Mouse (Mus musculus): ENCODE measurements around the gene Gm28539. TPM values are rescaled to one million over a fixed set of nuclear protein-coding genes. Genes with fewer than 3 reads are reported as not detected.

The Gm28539 gene
- polyA plus RNA-seq (2012; ENCODE audit: insufficient read depth, insufficient read length, missing spikeins) = 0.63 TPM in 1 of 2 replicates, not detected in the other

DNA sequence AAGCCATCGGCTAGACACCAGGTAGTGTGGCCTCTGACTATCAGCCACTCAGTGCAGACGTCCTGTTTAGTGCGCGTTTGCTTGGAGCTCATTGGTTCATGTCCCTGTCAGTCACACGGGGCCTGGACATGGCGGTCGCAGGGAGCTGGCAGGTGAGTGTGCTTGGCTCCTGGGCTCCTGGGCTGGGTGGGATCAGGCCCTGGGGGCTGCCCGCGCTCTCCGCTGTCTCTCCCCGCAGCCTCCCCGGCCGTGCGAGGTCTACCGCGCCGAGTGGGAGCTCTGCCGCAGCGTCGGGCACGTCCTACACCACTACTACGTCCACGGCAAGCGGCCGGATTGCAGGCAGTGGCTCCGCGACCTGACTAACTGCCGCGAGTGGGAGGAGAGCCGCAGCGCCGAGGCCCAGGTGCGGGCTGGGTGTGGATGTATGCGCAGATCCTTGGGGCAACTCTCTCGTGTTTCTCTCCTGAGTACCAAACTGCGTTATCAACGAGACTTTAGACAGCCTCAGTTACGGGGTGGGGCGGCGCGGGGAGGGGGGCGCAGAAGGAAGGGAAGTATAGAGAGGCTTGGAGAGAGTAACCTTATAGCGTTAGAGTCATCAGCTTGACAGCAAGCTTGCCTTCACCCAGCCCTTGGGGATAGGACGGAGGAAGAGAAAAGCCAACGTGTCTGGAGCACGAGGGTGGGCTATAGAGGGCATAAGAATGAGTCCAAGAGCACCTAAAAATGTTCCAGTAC is at the start of gene Gm28539, which contains the start of gene 2510002D24Rik:
TSS of gene Gm28539 (plus strand) at position 117 of the 741 bp plus-strand sequence.
TSS of gene 2510002D24Rik (plus strand) at position 111 of the 741 bp plus-strand sequence.
- Histone ChIP-seq H3K4me1 (ENCODE audit: control insufficient read depth, insufficient read depth, insufficient read length, low read length) (no peaks in the 10 kb centered on the region), H3K27ac (replicated peaks; ENCODE audit: low read depth, low read length) (no peak within 1 kb of the TSS), H3K4me3 (ENCODE audit: insufficient read depth, low read depth, low read length) (peak within 1 kb of the TSS; percentile 94)

DNA sequence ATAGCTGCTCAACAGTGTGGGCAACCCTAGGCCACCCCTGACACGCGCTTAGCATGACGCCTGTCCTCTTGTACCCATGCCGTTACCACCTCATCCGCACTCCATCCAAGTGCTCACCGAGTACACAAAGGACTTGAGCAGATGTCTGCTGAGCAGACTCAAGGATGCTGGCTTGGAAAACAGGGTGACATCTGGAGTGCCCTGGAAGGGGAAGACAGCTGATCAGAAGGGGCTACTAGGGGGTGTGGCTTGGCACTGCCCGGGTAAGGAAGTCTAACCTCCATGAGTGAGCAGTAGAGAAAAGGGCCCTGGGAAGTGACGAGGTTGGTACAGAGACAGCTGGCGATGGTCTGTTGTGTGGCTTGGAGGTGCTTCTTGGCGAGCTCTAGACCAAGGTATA is 49.7 kb upstream of the Gm28539 start:
- no peak overlapping the region for H3K27ac ChIP-seq (replicated peaks; ENCODE audit: low read depth, low read length)
- H3K4me1 ChIP-seq (ENCODE audit: control insufficient read depth, insufficient read depth, insufficient read length, low read length) = no peaks in the 10 kb centered on the region
- H3K4me3 ChIP-seq (ENCODE audit: insufficient read depth, low read depth, low read length) = no peak overlapping the region

DNA sequence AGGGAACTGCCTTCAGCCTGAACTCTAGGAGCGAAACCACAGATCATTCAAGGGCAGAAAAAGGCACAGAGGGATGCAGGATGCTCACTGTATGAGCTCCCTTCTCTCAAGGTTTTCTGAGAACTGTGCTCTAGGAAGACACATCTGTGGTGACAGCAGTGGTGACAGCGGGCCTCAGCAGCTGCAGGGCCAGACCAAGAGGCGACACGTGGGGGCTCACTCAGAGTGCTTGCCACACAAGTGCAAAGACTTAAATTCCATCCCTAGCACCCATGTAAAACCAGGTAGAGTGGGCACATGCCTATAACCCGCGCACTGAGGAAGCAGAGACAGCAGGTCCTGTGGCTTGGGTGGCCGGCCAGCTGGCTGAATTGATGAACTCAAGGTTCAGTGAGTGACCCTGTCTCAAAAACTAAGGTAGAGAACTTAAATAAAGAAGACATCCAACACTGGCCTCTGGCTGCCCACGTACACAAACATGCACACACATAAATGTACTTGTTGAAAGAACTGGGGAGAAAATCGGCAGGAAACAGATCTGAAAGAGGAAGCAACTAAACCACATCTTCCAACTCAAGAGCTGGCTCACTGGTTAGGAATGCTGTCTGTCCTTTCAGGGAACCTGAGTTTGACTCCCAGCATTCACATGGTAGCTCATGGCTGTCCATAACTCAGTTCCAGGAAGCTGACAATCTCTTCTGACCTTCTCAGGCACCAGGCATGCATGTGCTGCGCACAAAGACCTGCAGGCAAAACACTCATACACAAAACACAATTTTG is 47.6 kb upstream of the Gm28539 start:
- Histone ChIP-seq H3K27ac (replicated peaks; ENCODE audit: low read depth, low read length) (no peak overlapping the region), H3K4me3 (ENCODE audit: insufficient read depth, low read depth, low read length) (no peak overlapping the region), H3K4me1 (ENCODE audit: control insufficient read depth, insufficient read depth, insufficient read length, low read length) (no peaks in the 10 kb centered on the region)

DNA sequence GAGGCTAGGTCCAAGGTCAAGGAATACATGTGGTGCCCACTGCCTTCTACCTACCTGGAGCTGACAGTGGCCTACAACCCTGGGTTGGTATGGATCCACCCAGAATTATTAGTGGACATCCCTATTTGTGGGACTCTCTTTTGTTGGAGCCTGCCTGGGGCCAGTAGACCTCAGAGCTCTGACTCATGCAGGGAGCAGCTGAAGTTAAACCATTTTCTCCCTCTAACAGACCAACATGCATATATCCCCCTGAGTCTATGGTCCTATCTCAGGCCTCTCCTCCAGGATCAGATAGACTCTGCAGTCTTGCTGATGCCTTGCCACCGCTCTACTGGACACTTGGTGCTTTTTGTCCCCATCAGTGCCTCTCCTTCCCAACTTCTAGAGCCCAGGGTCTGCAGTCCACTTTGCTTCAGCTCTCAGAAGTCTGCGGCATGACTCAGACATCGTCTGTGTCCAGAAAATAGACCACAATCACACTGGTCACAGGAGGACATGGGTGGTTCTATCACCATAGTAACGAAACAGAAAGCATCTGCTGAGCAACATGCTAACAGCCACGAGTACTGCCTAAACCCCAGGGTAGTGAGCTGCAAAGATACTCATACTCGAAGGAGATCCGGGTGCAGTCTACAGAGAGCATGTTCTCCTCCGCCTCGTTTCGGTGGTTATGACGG is 41.0 kb upstream of the Gm28539 start:
- no peaks in the 10 kb centered on the region for H3K4me1 ChIP-seq (ENCODE audit: control insufficient read depth, insufficient read depth, insufficient read length, low read length)
- no peak overlapping the region for H3K27ac ChIP-seq (replicated peaks; ENCODE audit: low read depth, low read length)
- no peak overlapping the region for H3K4me3 ChIP-seq (ENCODE audit: insufficient read depth, low read depth, low read length)

DNA sequence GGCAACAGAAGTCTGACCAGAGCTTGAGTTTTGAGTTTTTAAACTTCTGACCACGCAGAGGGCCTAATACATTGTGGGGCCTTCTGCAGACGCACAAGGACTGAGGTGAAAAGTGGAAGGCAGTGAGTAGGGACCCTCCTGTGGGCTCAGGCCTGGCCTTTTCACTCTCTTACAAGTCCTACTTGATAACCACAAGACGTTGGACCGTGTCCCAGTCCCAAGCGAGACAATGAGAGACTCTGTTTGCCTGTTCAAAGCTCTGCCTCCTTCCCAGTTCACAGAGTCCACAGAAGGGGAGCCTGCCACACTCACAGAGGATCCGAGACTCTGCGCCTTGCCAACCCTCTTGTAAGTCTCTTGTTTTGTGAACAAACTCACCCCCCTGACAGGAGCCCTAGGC is 39.7 kb upstream of the Gm28539 start:
- Histone ChIP-seq H3K4me1 (ENCODE audit: control insufficient read depth, insufficient read depth, insufficient read length, low read length) (no peaks in the 10 kb centered on the region), H3K4me3 (ENCODE audit: insufficient read depth, low read depth, low read length) (no peak overlapping the region), H3K27ac (replicated peaks; ENCODE audit: low read depth, low read length) (no peak overlapping the region)

DNA sequence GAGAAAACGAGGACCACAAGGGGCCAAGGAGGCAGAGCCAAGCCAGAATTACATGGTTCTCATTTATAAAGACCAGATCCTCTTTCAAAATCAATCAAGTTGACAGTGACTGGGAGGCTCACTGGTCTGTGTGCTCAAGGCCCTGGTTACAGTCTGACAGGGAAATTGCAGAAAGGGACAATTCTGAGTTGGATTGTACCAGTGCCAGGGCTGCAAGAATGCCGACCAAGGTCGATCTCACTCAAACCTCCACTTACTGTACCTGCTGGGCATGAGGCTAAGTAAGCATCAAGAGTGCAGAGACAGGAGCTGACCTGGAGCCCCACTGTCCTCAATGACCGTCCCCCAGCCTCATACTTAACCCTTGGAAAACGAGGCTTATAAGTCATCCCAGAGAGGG is 38.2 kb upstream of the Gm28539 start:
- Histone ChIP-seq H3K4me1 (ENCODE audit: control insufficient read depth, insufficient read depth, insufficient read length, low read length) (no peaks in the 10 kb centered on the region), H3K4me3 (ENCODE audit: insufficient read depth, low read depth, low read length) (no peak overlapping the region), H3K27ac (replicated peaks; ENCODE audit: low read depth, low read length) (no peak overlapping the region)

DNA sequence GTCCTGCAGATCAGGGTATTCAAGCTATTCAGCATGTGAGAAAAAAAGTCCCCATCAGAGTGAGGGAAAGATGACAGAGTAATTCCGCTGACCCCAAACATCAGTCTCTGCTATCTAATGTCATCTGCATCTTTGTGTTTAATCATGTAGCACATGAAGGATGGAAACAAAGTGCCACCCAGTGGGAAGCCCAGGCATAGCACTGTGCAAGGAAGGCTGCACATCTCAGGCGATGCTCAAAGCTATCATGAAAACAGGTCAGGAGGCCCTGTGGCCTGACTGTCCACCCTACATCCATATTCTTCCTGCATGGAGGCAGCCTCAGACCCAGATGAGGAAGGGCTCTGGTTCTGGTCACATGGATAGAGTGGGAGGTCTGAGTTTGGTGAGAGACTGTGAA is 37.5 kb upstream of the Gm28539 start:
- Histone ChIP-seq H3K27ac (replicated peaks; ENCODE audit: low read depth, low read length) (no peak overlapping the region), H3K4me1 (ENCODE audit: control insufficient read depth, insufficient read depth, insufficient read length, low read length) (no peaks in the 10 kb centered on the region), H3K4me3 (ENCODE audit: insufficient read depth, low read depth, low read length) (no peak overlapping the region)

DNA sequence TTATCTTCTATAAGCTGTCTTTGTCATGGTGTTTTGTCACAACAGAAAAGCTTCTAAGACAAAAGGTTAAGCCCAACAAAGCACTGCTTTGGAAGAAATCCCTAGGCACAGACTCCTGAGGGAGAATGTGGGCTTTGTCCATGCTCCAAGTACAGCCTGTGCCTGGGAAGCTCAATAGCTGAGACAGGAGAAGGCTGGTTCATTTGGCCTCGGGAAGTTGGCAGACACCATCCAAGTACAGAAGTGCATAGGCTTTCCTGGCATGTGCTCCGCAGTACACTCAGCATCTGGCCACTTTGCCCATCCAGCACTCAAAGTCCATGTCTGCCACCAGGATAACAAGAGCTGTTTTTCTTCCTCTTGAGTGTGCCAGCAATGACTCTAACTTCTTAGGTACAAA is 30.6 kb upstream of the Gm28539 start:
- no peak overlapping the region for H3K27ac ChIP-seq (replicated peaks; ENCODE audit: low read depth, low read length)
- no peaks in the 10 kb centered on the region for H3K4me1 ChIP-seq (ENCODE audit: control insufficient read depth, insufficient read depth, insufficient read length, low read length)
- H3K4me3 ChIP-seq (ENCODE audit: insufficient read depth, low read depth, low read length) = no peak overlapping the region

DNA sequence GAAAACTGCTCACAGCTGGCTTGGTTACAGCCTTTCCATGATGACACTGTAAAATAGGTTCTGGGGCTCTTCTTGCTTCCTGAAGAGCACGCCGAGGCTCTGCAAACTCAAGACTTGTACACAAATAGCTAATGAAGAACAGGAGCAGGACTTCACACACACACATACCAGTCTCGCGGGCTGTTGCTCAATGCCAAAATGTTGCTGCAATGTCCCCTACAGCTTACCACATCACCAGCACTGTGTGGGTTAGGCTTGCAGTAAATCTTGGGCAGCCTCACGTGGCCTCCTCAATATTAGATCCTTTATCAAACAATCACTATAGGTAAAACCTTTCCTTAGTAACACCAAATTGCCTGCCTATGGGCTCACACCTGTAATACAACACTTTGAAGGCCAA is 27.4 kb upstream of the Gm28539 start:
- Histone ChIP-seq H3K4me3 (ENCODE audit: insufficient read depth, low read depth, low read length) (no peak overlapping the region), H3K4me1 (ENCODE audit: control insufficient read depth, insufficient read depth, insufficient read length, low read length) (no peaks in the 10 kb centered on the region), H3K27ac (replicated peaks; ENCODE audit: low read depth, low read length) (no peak overlapping the region)

DNA sequence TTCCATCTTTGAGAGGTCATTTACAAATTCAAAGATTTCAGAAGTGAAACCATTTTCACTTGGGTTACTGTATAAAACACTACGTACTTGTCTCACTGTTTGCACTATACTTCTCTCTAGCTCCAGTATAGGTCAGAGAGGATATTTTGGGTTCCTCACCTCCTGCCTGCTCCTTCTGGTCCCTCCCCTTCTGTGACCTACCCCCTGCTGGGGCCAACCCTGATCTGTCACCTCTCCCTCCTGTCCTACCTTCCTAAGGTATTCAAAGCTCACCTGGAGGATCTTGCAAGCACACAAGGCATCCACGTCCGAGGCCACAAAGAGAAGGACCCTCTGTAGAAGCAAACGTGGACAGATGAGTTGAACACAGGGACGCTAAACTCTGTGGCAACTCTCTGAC is 25.4 kb upstream of the Gm28539 start:
- H3K27ac ChIP-seq (replicated peaks; ENCODE audit: low read depth, low read length) = no peak overlapping the region
- peak overlapping the region; percentile 99 for H3K4me3 ChIP-seq (ENCODE audit: insufficient read depth, low read depth, low read length)
- H3K4me1 ChIP-seq (ENCODE audit: control insufficient read depth, insufficient read depth, insufficient read length, low read length) = no peaks in the 10 kb centered on the region

DNA sequence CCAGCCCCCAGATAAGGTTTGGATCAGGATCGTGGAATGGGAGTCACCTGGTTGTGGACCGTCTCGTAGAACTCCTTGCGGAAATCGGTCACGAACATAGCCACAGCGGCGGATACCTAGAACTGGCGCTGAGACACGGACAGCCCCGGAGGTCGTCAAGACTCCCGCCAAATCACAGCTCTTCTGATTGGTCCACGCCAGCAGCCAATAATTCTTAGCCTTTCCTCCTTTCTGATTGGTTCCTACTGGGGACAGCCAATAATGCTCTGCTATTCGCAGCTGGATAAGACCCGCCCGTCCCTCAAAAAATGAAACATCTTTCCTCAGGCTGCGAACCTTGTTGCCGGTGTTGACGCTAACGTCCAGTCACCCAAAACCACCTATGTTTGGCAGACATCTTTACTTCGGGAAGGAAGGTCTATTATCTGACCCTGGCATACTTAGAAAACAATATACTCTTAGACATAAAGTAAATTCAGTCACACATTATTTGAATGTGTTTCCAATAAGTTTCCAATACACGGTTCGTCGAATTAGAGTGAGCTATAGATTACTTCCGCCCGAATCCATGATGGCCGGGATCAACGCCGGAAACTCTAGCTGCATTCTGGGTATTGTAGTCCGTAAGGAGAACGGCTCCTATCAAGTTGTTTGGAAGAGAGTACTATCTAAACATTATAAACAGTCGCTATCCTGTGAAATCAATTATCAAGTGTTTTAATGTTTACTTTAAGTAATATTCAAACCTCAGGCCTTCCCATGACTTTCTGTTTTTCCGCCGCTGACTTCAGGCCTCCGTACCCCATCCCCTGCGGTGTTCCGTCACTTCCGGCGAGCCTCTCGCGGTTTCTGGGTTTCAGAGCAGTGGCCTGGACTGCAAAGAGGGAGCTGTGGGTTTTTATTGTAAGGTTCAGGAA is 24.7 kb upstream of the Gm28539 start, which contains the start of the genes Ufd1 and Cdc45:
TSS of gene Ufd1 (plus strand) at position 312 of the 917 bp plus-strand sequence.
TSS of gene Cdc45 (minus strand) at position 520 of the 917 bp plus-strand sequence.
- Histone ChIP-seq H3K27ac (replicated peaks; ENCODE audit: low read depth, low read length) (peak within 1 kb of the TSS; percentile 97), H3K4me3 (ENCODE audit: insufficient read depth, low read depth, low read length) (peak within 1 kb of the TSS; percentile 99), H3K4me1 (ENCODE audit: control insufficient read depth, insufficient read depth, insufficient read length, low read length) (no peaks in the 10 kb centered on the region)

DNA sequence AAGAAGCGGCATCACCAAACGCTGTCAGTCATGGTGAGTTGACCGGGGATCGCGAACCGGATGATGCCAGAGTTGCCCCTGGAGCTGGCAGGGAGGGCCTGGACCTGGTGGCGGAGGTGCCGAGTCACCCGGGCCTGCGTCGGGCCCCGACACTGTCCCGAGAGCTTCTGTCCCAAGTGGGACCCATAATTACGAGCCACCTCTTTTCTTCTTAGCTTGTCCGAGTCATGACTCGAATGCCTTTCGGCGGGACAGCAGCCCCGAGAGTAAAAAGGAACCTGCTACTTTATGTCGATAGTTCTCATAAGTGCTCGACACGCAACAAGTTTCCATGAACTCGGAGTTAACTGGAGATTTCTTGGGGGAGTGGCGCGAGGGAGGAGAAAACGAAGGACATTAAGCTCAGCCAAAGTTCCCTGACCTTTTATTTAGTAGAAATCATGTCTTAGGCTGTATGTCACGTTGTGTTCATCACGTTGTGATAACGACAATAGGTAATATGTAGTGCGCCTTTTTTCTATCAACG is 23.9 kb upstream of the Gm28539 start:
- Histone ChIP-seq H3K4me3 (ENCODE audit: insufficient read depth, low read depth, low read length) (peak overlapping the region; percentile 99), H3K4me1 (ENCODE audit: control insufficient read depth, insufficient read depth, insufficient read length, low read length) (no peaks in the 10 kb centered on the region), H3K27ac (replicated peaks; ENCODE audit: low read depth, low read length) (peak overlapping the region; percentile 97)

DNA sequence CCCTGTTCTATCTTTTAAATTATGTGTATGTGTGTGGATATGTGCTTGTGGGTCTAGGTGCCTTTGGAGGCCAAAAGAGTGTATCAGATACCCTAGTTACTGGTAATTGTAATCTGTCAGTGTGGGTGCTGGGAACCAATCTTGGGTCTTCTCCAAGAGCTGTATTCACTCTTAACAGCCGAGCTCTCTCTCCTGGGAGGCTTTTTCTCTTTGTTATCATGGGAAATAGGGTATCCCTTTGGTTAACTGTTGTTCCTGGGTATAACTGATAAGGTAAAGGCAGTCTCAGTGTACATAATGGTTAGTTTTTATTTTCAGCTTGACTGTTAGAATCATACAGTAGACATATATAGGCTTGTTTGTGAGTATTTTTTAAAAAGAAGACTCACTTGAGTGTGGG is 14.0 kb upstream of the Gm28539 start:
- Histone ChIP-seq H3K27ac (replicated peaks; ENCODE audit: low read depth, low read length) (no peak overlapping the region), H3K4me3 (ENCODE audit: insufficient read depth, low read depth, low read length) (no peak overlapping the region), H3K4me1 (ENCODE audit: control insufficient read depth, insufficient read depth, insufficient read length, low read length) (no peaks in the 10 kb centered on the region)

DNA sequence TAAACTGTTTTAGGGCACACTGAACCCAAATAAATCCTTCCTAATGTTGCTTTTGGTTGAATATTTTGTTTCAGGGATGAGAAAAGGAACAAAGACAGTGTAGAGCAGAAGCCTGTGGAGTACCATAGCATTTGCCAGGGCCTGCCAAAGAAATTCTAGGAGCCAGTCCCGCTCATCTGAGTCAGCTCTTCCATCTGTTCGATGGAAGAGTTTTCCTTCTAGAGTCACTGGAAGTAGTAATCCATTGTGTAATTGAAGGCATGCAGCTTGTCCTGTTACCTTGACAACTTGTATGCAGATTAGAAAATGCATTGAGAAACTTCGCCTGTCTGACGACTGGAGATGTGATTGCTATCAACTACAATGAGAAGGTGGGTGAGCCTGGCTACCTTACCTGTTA is 13.5 kb upstream of the Gm28539 start:
- no peak overlapping the region for H3K4me3 ChIP-seq (ENCODE audit: insufficient read depth, low read depth, low read length)
- no peaks in the 10 kb centered on the region for H3K4me1 ChIP-seq (ENCODE audit: control insufficient read depth, insufficient read depth, insufficient read length, low read length)
- no peak overlapping the region for H3K27ac ChIP-seq (replicated peaks; ENCODE audit: low read depth, low read length)
